ENCODE assay signal across 9 mouse cellular contexts in genomic region chr4:97920287-97921079, GRCm38 (mm10).
DNase-seq lines count a peak whose midpoint lies in the region; ATAC-seq and TF ChIP-seq lines count a peak whose summit lies in the region.
"Had no signal": no experiment of that assay in that cellular context is flagged by ENCODE, and none has a peak within 500 bp of the region (broad histone marks: within the 10 kb centered on the region; RNA-seq: fewer than 3 reads in every experiment).

No protein-coding gene starts in this region.

- H3K4me2 ChIP-seq in liver, embryonic 12.5 days = 0 out of 2 replicates have a peak overlapping the region, but pooled peaks have one; percentile 14
- H3K4me2 ChIP-seq in liver, embryonic 11.5 days = no peak overlapping the region
- H3K4me2 ChIP-seq in hindbrain, embryonic 16.5 days (ENCODE audit: low read length) = peak overlapping the region; percentile 21; the same call in 1 of the 2 replicates

- no peak for TF ChIP-seq CTCF in gastrocnemius, adult 2 months (IDR thresholded peaks at IDR 0.05)

- H3K4me1 ChIP-seq in liver, embryonic 12.5 days = peaks cover 9% of the 10 kb centered on the region
- peaks cover 6% of the 10 kb centered on the region for H3K4me1 ChIP-seq in liver, embryonic 11.5 days (replicated peaks; ENCODE audit: control insufficient read depth, insufficient read depth, low read length)
- peaks cover 29% of the 10 kb centered on the region for H3K4me1 ChIP-seq in hindbrain, embryonic 16.5 days (ENCODE audit: control insufficient read depth, insufficient read depth, low read depth, low read length)

- no peak overlapping the region for H3K27ac ChIP-seq in liver, embryonic 12.5 days
- no peak overlapping the region for H3K27ac ChIP-seq in liver, embryonic 11.5 days (ENCODE audit: low read depth, low read length)
- H3K27ac ChIP-seq in gastrocnemius, adult 2 months = peak overlapping the region; percentile 84
- peak overlapping the region; percentile 66 for H3K27ac ChIP-seq in hindbrain, embryonic 16.5 days (ENCODE audit: low read depth, low read length)

- no peak overlapping the region for H3K4me3 ChIP-seq in liver, embryonic 12.5 days
- H3K4me3 ChIP-seq in liver, embryonic 11.5 days (ENCODE audit: low read depth, low read length) = no peak overlapping the region
- H3K4me3 ChIP-seq in gastrocnemius, adult 2 months = peak overlapping the region; percentile 65
- H3K4me3 ChIP-seq in hindbrain, embryonic 16.5 days (ENCODE audit: low read length) = no peak overlapping the region

- no peak overlapping the region for H3K9ac ChIP-seq in liver, embryonic 12.5 days
- H3K9ac ChIP-seq in liver, embryonic 11.5 days (ENCODE audit: low read depth, low read length) = no peak overlapping the region
- no peak overlapping the region for H3K9ac ChIP-seq in hindbrain, embryonic 16.5 days (ENCODE audit: low read depth, low read length)

- intact Hi-C loops in gastrocnemius, adult 2 months (cut with DNase I) = loop anchor here (5.0 to 10.0 kb wide), 2 partner anchors 143 to 184 kb away; partner anchors contain the start of gene E130114P18Rik
- intact Hi-C loops in left cerebral cortex, postnatal 14 days (cut with DNase I) = no loop called here

- no peaks in the 10 kb centered on the region for H3K9me3 ChIP-seq in liver, embryonic 12.5 days (replicated peaks)
- H3K9me3 ChIP-seq in liver, embryonic 11.5 days (ENCODE audit: control insufficient read depth, low read length) = no peaks in the 10 kb centered on the region
- no peaks in the 10 kb centered on the region for H3K9me3 ChIP-seq in hindbrain, embryonic 16.5 days (ENCODE audit: control insufficient read depth, low read length)

- no peak for DNase-seq in liver, embryonic 11.5 days (ENCODE audit: low spot score)
- DNase-seq in cerebellum, adult 11-12 months = peak; percentile 74
- DNase-seq in gastrocnemius, adult 2 months = peak; percentile 51
- DNase-seq in lung, postnatal 10 days = peak; percentile 43
- no peak for DNase-seq in left cerebral cortex, postnatal 14 days (ENCODE audit: low spot score in 2 of 2)
- DNase-seq in layer of hippocampus, postnatal 36 days = no peak

- 48% methylated on average over 8 of the region's 10 CpGs for WGBS in liver, embryonic 12.5 days (ENCODE audit: insufficient replicate concordance)
- 63% methylated on average over 10 of the region's 10 CpGs for WGBS in liver, embryonic 11.5 days
- 41% methylated on average over 10 of the region's 10 CpGs for WGBS in hindbrain, embryonic 16.5 days

- H3K36me3 ChIP-seq in liver, embryonic 12.5 days = no peaks in the 10 kb centered on the region
- no peaks in the 10 kb centered on the region for H3K36me3 ChIP-seq in liver, embryonic 11.5 days (ENCODE audit: control insufficient read depth, insufficient read depth, low read length)
- no peaks in the 10 kb centered on the region for H3K36me3 ChIP-seq in hindbrain, embryonic 16.5 days (ENCODE audit: control insufficient read depth, insufficient read depth, low read length)
- H3K36me3 ChIP-seq: G1E had no signal

- H3K27me3 ChIP-seq in liver, embryonic 12.5 days (replicated peaks) = no peaks in the 10 kb centered on the region
- no peaks in the 10 kb centered on the region for H3K27me3 ChIP-seq in liver, embryonic 11.5 days (replicated peaks; ENCODE audit: control insufficient read depth, insufficient read depth, low read length)
- no peaks in the 10 kb centered on the region for H3K27me3 ChIP-seq in hindbrain, embryonic 16.5 days (replicated peaks; ENCODE audit: control insufficient read depth, insufficient read depth, low read length)

- ATAC-seq in liver, embryonic 12.5 days = no peak
- no peak for ATAC-seq in liver, embryonic 11.5 days (replicated peaks; ENCODE audit: low FRiP score)
- ATAC-seq in hindbrain, embryonic 16.5 days = 0 out of 2 replicates have a peak, but pooled peaks have one; percentile 32

Comparison
In these comparisons a context has a peak if more than half of its experiments do, and no peak if none do; other contexts are left out.
1. H3K27ac ChIP-seq: peak in gastrocnemius, adult 2 months (single experiment) and hindbrain, embryonic 16.5 days (single experiment); none in liver, embryonic 12.5 days (single experiment) and liver, embryonic 11.5 days (single experiment).
2. DNase-seq: peak in cerebellum, adult 11-12 months (single experiment), gastrocnemius, adult 2 months (single experiment) and lung, postnatal 10 days (single experiment); none in liver, embryonic 11.5 days (single experiment), left cerebral cortex, postnatal 14 days (0 of 2) and layer of hippocampus, postnatal 36 days (0 of 2).